Mouse (Mus musculus) adrenal gland (tissue): ENCODE measurements at regions not wholly inside any gene's neighbourhood (a gene's known extent, or its start where the extent isn't known, plus 50 kb on each side); places are given as distances from the start of the nearest gene placed in this dataset.
"Not testable (repeated sequence)": the region's sequence is repeated elsewhere in the genome, so short reads cannot be mapped to it uniquely, and the experiment has no call there.

Experiments
- intact Hi-C: fragments of 180-260 bp; cut with DNase I; formaldehyde crosslinking; loops from one replicate; pipeline ENCODE4 v1.15.1; 2025

DNA sequence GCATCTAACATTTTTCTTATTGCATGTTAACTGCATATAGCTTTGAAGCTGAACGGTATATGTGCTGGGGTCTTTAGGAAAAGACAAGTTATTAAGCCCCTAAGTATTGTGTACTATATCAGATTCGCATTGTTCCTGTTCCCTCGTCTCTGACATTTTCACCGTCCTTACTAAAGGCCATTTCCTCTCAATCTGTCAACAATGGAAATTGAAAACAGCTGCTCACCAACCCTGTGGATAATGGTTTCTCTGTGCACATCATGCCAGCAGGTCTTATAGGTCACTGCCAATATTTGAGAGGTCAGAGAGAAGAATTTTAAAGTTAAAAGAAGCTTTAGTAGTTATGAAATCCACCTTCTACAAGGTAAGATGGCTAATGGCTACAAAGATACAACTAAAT, 797.4 kb upstream of the Impad1 start:
- intact Hi-C loops = no loop called here

DNA sequence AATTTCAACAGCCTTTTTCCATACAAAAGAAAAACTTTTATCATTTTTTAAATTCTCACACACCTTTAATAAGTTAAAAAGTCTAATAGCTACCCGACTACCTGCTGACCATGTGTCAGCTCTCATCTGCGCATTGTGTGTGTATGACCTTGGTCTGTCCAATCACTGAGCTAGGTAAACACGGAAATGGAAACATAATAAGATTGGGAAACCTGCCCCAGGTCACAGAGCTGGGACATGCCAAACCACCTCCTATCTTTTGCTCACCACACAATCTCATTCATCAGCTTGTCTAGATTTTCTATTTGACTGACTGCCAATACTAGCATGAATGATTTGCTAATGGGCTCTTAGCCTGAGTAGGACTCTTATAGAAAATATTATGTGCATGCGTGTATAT, 794.3 kb upstream of the Impad1 start:
- intact Hi-C loops = no loop called here

DNA sequence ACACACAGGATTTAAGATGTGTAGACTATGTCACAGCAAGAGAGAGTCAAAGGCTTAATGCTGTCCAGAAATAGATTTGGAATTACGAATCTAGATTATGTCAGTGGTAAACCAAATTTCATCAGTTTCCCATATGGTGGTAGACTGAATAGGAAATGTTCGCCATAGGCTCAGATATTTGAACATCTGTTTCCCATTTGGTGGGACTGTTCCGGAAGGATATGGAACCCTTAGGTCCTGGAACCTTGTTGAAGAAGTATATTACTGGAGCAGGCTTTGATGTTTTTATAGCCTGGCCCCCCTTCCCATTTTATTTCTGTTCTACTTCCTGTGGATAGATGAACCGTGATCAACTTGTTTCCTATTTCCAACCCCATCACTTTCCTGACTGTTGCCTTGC, 792.0 kb upstream of the Impad1 start:
- intact Hi-C loops = no loop called here

DNA sequence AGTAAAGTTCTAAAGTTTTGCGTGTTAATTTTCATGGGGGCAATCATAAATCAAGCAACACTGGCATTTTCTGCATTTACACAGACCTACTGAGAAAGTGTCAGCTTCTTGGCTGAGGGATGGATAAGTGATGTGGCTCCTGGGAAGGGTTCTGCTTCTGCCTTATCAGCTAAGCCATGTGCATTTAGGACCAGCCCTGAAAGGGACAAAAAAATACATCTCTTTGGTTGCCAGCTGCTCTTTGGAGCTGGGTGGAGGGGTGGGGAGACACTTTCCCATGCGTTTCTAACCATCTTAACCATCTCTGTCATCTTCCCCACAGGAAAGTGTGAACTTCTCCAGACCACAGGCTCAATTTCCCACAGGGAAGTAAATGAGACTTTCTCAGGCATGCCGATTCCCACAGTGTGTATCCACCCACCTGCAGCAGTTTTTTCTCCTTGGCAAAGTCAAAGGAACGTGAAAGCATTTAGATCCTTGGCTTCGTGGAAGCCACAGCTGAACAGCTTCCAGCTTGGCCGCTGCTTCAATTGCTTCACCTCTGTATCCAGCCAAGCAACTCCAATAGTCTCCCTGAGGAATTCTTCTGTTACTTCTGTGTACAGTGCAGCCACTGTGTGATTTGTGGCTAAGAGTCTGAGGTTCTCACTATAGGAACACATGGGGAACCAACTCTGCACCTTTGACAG, 791.0 kb upstream of the Impad1 start:
- intact Hi-C loops = no loop called here

DNA sequence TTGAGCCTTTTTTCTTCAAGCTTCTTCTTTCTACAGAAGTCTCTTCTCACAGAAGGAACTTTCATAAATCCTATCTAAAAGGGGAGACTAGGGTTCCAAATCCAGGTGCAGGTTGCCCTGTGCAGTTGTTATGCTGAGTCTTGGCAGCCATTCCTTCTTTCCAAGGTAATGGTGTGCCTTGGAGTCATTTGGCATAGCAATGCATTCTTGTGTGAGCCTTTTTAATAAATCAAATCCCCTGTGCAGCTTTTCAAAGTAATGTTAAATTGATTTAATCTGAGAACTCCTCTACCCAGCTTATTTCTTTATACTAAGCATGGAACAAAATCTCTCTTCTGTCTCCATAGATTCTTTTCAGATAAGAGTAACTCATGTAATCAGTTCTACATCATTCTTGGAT, 774.9 kb upstream of the Impad1 start:
- intact Hi-C loops = no loop called here

DNA sequence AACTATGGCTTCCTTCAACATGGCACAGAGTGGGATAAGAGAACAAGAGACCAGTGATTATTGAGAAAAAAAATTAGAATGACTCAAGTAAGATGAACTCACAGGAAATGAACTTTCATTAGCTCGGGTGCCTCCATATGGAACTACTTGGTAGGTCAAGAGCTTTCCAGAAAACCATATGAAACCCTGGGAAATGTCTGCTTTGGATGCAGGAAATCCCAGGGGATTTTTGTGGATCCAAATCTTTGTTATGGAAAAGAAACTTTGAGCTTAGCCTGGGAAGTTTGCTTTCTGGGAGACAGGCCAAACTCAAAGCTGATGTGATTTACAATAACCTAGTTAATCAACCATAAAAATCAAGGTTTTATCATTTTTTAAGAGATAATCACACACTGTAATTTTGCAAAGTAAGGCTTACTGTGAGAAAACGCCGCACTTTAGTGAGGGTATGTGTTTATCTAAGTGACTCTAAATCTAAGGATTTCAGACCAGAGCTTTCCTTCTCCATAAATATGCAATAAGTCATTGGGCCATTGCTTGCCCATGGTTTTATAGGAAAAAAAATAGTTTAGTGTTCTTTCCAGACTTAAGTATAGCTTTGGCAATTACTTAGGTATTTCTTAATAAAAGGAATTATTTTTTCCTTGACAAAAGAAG, 767.0 kb upstream of the Impad1 start:
- intact Hi-C loops = no loop called here

DNA sequence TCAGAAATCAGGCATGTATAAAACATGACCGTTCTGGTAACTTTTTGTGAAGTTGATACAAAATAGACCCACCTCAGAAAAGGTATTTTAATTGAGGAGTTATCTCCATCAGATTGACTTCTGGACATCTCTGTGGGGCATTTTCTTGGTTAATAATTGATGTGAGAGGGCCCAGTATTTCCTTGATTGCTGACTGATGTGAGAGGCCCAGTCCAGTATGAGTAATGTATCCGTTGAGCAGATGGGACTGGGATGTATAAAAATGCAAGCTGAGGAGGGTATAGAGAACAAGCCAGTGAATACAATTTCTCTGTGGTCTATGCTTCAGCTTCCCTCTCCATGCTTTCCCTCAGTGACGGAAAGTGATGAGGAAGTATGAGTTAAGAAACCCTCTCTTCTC, 747.0 kb upstream of the Impad1 start:
- intact Hi-C loops = loop anchor here (10.0 kb wide), 1 partner anchor 315 kb away; no protein-coding TSS in a partner anchor

DNA sequence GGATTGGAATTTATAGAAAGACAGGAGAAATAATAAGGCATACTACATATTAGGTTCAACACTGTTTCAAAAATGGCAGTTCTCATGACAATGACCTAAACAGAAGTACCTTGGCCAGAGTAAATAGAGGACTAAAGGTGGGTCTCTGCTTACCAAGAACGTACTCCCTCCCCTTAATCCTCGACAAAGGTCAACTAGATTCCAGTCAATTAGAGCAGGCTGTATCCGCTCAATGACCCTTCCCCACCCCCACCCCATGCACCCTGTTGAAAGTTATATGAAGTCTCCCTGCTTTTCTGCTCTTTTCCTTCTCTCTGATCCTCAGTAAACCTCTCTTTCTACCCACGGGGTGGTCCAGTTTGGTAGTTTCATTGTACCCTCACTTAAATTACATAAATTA, 737.3 kb upstream of the Impad1 start:
- intact Hi-C loops = no loop called here

DNA sequence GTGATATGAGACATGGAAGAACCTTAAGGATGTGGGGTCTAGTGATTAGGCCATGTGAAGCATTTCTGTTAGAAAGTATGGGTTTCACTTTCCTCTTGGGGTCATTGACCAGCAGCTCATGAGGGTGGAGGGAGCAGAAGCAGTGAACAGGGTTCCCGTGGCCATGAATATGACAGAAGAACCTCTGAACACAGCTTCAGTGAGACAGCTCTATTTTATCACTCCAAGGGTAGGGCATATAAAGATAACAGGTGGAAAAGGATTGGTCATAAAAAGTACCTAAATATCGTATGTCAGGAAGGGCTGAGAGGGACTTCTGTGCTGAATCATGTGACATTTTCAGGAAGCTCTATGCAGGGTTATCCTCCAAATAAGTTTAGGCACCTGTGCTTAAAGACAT, 725.4 kb upstream of the Impad1 start:
- intact Hi-C loops = no loop called here

DNA sequence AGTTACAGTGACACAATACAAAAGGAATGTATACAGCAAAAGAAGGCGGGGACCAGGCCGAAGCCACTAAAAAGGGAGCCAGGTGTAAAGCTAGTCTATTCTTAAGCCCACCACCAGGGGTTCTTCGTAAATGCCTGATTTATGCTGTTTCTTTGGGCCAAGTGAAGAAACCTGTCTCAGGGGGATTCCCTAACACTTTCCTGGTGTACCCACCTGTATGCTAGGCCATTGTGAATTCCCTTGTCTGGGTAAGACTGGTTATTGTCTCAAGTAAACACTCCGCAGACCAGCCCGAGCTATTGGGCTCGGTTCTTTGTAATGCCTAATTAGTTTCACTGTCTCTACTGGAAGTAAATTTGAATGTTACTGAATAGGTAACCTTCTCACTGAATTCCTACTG, 722.3 kb upstream of the Impad1 start:
- intact Hi-C loops = not testable (repeated sequence)

DNA sequence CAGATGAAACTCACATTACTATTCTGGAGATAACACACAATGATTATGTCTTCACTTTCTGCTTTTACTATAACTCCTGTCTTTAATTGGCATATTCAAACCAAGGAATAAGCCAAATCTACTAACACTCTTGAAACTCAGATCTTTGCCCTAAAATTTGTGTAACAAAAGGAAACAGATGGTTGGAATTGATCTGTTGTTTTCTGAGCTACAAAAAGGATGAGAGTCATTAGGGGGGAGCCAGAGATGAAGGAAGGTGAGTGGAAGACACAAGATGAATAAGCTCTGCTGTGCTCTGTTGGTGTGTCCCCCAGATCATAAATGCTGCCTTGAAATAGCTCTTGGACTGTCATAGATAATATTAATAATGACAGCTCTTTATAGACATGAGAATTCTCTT, 718.6 kb upstream of the Impad1 start:
- intact Hi-C loops = no loop called here

DNA sequence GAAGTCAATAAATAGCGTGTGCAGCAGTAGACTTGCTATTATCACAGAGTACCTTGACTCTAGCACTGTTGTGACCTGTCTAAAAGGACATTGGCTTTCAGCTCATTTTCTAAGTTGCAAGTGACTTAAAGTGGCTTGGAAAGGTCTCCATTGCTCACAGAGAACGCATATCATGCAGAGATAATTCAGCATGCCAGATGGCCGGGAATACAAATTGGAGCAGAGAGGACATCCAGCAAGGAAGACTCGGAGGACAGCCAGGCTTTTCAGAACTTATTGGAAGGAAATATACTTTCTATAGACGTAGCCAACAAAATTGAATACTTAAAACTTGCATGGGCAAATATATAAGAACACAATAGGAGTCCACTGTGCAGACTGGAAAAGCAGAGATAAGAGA, 716.2 kb upstream of the Impad1 start:
- intact Hi-C loops = no loop called here

DNA sequence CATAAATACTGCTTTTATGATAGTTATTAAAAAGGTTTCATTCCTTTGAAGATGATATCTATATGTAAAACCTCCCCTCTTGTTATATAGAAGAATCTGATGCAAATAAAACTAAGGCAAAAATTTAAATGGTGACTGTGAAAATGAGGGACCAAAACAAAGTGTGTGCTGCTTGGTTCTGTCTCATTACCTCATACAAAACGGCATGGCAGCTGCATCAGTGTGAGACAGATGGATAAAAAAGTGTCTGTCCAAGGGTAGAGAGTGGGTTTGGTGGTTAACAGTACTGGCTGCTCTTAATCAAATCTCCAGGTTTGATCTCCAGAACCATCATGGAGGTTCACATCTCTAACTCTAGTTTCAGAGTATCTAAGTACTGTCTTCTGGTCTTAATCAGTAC, 701.9 kb upstream of the Impad1 start:
- intact Hi-C loops = no loop called here

DNA sequence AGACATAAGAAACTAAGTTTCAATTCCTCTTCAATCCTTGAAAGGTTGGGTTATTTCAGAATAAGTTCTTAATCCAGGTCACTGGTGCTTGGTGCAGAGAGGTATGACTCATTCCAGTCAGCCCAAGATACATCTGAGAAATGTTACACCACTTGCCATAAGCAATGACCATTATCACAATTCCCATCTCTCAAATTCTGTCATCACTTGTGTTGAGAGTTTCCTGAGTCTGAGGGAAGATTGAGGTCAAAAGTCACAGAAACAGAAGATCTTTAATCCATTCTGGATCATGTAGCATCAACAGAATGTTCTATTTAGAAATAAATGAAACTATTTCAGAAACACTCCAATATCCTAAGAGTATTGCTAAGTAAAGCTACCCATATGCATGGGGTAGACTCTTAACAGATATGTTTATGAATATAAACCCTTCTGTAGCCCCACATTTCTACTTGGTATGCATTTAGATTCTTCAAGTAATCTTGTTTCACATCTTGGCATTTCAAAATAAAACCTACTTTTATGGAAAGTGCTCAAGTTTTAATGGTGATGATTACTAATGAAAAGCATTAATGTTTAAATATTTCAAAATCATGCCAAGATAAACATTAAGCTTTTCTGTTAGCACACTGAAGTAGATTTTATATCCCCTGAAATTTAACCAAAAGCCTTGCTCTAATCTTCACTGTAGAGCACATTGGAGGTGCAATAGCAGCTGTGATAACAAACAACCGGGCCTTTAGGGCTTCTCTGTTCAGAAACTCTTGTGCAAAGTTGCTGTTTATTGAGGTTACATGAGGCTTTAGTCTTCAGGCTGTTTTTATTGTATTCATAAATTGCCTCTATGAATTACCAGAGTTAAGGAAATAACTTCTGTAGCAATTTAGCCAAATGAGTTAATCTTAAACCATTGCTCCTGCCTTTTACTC, 701.2 kb upstream of the Impad1 start:
- intact Hi-C loops = no loop called here

DNA sequence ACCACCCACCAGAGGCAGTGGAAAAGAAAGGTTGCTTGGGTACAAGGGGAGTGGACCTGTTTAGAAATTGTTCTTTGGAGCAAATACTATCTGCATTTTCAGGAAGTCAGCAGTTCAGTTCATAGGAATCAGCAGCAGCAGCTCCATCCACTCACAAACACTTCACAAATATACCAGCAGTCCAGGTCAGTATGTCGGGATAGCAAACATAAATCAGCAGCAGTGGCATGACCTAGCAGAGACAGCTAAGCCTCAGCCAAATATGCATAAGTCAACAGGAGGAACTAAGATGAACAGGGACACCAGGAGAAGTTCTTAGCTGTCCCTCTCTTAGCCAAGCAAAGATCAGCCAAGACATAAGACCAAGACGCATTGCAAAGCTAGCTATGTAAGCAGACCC, 693.6 kb upstream of the Impad1 start:
- intact Hi-C loops = no loop called here

DNA sequence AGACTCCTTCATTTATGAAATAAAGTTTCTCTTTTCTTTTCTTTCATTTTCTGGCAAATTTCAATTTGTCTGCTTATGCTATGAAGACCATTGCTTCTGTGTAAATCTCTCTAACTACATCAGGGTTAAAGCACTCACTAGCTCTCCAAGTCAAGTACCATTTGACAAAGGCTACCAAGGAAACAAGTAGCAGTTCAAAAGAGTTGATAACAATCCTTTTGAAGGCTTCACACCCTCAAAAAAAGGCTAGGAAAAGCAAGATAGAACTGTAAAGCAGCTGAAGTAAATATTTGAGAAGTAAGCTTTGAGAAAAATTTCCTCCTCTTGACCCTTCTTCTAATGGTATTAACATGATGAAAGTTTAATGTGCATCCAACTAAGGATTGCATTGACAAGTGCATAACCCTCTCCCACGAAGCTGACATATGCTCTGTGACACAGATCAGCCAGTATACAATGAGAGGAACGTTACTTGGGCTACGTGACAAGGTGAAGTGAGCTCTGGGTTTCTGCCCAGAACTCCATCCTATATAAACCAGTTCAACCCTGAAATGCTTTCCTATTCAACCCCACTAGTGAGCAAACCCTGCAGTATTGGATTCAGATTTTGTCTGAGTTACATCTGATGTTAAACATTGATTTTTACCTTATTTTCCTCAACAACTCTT, 678.9 kb upstream of the Impad1 start:
- intact Hi-C loops = no loop called here

DNA sequence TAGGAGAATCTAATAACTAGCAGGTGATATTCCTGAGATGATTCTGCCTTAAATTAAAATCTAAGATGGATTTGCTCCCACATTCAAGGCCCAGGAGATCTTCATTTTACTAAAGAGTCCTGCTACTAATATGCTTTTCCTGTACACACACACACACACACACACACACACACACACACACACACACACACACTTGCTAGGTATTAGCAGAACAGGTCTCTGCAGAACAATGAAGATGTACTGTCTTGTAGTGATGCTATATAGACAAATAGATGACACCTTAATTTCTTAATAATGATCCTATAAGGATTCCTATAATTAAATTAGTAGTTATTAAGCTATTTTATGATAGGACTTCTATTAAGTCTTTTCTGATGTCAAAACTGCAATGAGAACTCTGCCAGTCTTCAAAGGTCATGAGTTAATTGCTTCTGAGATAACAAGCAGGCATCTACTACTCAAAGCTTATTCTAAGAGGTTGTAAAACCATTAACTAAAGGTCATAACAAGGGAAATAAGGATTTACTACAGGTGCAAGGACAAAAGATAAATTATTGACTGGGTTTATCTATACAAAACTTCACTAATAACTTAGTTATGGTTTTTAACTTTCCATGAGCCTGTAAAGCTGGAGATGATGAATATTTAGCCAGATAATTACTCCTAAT, 666.0 kb upstream of the Impad1 start:
- intact Hi-C loops = no loop called here

DNA sequence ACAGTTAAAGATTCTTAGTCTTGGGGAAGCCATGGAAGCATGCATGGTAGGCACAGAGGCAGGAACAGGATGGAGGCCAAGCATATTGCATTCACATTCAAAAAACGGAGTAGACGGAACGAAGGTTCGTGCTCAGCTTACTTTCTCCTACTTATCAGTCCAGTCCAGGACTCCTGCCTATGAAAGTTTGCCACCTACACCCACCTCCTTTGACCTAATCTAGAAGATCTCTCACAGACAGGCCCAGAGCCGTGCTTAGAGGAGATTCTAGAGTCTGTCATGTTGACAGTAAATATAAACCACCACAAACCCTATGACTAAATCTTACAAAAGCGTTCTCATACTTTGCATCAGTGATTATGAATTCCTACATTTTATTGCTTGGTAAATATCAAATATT, 657.3 kb upstream of the Impad1 start:
- intact Hi-C loops = no loop called here

DNA sequence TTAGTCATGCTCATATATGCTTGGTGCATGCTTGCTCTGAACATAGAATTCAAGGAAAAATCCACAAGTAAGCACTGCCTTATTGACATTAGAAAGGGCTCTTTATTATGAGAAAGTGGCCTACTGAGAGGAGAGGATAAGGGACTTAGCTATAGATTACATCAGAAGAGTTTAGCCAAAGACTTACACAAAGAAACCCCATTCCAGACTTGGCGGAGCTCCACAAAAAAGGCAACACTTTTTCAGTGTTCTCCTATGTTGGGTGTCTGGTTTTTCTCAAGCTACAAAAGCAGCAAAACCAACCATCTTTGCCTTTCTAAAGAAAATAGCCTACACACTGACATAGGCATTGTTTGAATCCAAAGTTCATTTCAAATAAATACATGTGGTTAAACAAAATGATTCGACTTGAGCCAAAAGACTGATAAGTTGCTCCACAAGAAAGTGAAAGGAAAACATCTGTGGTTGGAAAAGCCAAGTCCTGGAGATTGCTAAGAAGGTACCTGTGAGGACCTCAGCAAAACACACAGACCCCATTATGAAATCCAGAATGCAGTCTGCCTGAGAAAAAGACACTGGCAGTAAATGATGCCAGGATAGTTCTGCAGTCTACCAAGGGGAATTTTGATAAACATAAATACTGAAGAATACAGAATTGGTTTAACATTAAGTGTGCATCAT, 648.3 kb upstream of the Impad1 start:
- intact Hi-C loops = no loop called here

DNA sequence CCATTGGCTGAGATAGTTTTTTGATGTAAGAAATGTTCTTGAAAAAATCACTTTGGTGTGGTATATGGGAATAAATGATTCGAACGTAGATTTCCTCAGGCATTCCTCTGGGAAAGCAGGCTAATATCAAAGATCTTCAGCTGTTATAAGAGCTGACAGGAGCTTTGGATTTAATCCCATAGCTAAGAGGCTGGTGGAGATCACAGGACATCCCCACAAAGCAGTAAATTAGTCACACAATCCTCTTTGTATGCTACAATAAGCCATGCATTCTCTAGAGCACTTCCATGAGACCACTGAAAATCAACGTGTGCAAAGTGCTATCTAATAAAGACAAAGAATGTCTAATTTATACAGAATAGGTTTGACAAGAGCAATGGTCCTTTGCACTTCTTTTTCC, 643.9 kb upstream of the Impad1 start:
- intact Hi-C loops = no loop called here
